Mouse (Mus musculus): ENCODE results near the gene Tgoln1. TPM values are rescaled to one million over a fixed set of nuclear protein-coding genes. Genes with fewer than 3 reads are reported as not detected.
A peak's percentile ranks its signal among the peaks of the same experiment; 100 is the strongest.

Gene Tgoln1
- total and polyA plus RNA-seq, 2 experiments, result 41.4 to 68.7 TPM

- H3K4me3 ChIP-seq (ENCODE audit: insufficient read depth, low read depth, low read length), result no peak overlapping the region
- 91% methylated on average over 6 of the region's 6 CpGs for WGBS
- no peaks in the 10 kb centered on the region for H3K27me3 ChIP-seq (ENCODE audit: control insufficient read depth, insufficient read depth, low read length)
- H3K4me1 ChIP-seq (ENCODE audit: control insufficient read depth, insufficient read depth, low read length), result peaks cover 25% of the 10 kb centered on the region
- no peak overlapping the region for H3K27ac ChIP-seq (replicated peaks; ENCODE audit: insufficient read depth, low read depth, low read length)
- H3K79me2 ChIP-seq (ENCODE audit: control insufficient read depth, insufficient read depth, low read length), result 0 out of 2 replicates have a peak, but pooled peaks cover 5% of the 10 kb centered on the region
- no peaks in the 10 kb centered on the region; the same call in 1 of the 2 replicates for H3K36me3 ChIP-seq (ENCODE audit: control insufficient read depth, insufficient read depth, low read length)
- no peak for TF ChIP-seq POLR2A (IDR thresholded peaks at IDR 0.05; ENCODE audit: extremely low read depth, insufficient read depth, low read length)
- TF ChIP-seq CTCF (IDR thresholded peaks at IDR 0.05; ENCODE audit: low read depth, low read length), result no peak
- no peak overlapping the region for H3K9ac ChIP-seq (ENCODE audit: low read depth, low read length)
- DNase-seq (ENCODE audit: extremely low read depth, low read depth, low spot score), result no peak
Observed at GRCm38 (mm10) chr6:72593011-72593803, 23.6 kb downstream of the Tgoln1 start.

GRCm38 (mm10) chr6:72590111-72590510 lies 26.7 kb downstream of the Tgoln1 start:
- Histone ChIP-seq H3K27me3 (ENCODE audit: control insufficient read depth, insufficient read depth, low read length) (no peaks in the 10 kb centered on the region), H3K36me3 (ENCODE audit: control insufficient read depth, insufficient read depth, low read length) (no peaks in the 10 kb centered on the region; the same call in 1 of the 2 replicates), H3K79me2 (ENCODE audit: control insufficient read depth, insufficient read depth, low read length) (0 out of 2 replicates have a peak, but pooled peaks cover under 1% of the 10 kb centered on the region), H3K27ac (replicated peaks; ENCODE audit: insufficient read depth, low read depth, low read length) (peak overlapping the region; percentile 85), H3K9ac (ENCODE audit: low read depth, low read length) (no peak overlapping the region), H3K4me1 (ENCODE audit: control insufficient read depth, insufficient read depth, low read length) (peaks cover 16% of the 10 kb centered on the region), H3K4me3 (ENCODE audit: insufficient read depth, low read depth, low read length) (no peak overlapping the region)
- TF ChIP-seq CTCF (IDR thresholded peaks at IDR 0.05; ENCODE audit: low read depth, low read length) (no peak), POLR2A (IDR thresholded peaks at IDR 0.05; ENCODE audit: extremely low read depth, insufficient read depth, low read length) (no peak)
- DNase-seq (ENCODE audit: extremely low read depth, low read depth, low spot score), result peak; percentile 77

GRCm38 (mm10) chr6:72588307-72588706 lies 28.5 kb downstream of the Tgoln1 start:
- H3K27ac ChIP-seq (replicated peaks; ENCODE audit: insufficient read depth, low read depth, low read length), result no peak overlapping the region
- no peak for DNase-seq (ENCODE audit: extremely low read depth, low read depth, low spot score)
- no peak overlapping the region for H3K9ac ChIP-seq (ENCODE audit: low read depth, low read length)
- H3K27me3 ChIP-seq (ENCODE audit: control insufficient read depth, insufficient read depth, low read length), result no peaks in the 10 kb centered on the region
- H3K36me3 ChIP-seq (ENCODE audit: control insufficient read depth, insufficient read depth, low read length), result no peaks in the 10 kb centered on the region; the same call in 1 of the 2 replicates
- peaks cover 22% of the 10 kb centered on the region for H3K4me1 ChIP-seq (ENCODE audit: control insufficient read depth, insufficient read depth, low read length)
- H3K79me2 ChIP-seq (ENCODE audit: control insufficient read depth, insufficient read depth, low read length), result no peaks in the 10 kb centered on the region
- no peak overlapping the region for H3K4me3 ChIP-seq (ENCODE audit: insufficient read depth, low read depth, low read length)
- TF ChIP-seq CTCF (IDR thresholded peaks at IDR 0.05; ENCODE audit: low read depth, low read length), result no peak
- TF ChIP-seq POLR2A (IDR thresholded peaks at IDR 0.05; ENCODE audit: extremely low read depth, insufficient read depth, low read length), result no peak

- H3K27ac ChIP-seq (replicated peaks; ENCODE audit: insufficient read depth, low read depth, low read length), result no peak overlapping the region
- WGBS, result 36% methylated on average over 3 of the region's 3 CpGs
Observed at GRCm38 (mm10) chr6:72586701-72587100, 30.1 kb downstream of the Tgoln1 start.

GRCm38 (mm10) chr6:72584154-72584553 lies 32.6 kb downstream of the Tgoln1 start:
- Histone ChIP-seq H3K79me2 (ENCODE audit: control insufficient read depth, insufficient read depth, low read length) (no peaks in the 10 kb centered on the region), H3K27ac (replicated peaks; ENCODE audit: insufficient read depth, low read depth, low read length) (peak overlapping the region; percentile 92), H3K27me3 (ENCODE audit: control insufficient read depth, insufficient read depth, low read length) (no peaks in the 10 kb centered on the region), H3K4me1 (ENCODE audit: control insufficient read depth, insufficient read depth, low read length) (peaks cover 20% of the 10 kb centered on the region), H3K9ac (ENCODE audit: low read depth, low read length) (no peak overlapping the region), H3K4me3 (ENCODE audit: insufficient read depth, low read depth, low read length) (no peak overlapping the region), H3K36me3 (ENCODE audit: control insufficient read depth, insufficient read depth, low read length) (peaks cover 10% of the 10 kb centered on the region; the same call in 1 of the 2 replicates)
- TF ChIP-seq POLR2A (IDR thresholded peaks at IDR 0.05; ENCODE audit: extremely low read depth, insufficient read depth, low read length) (no peak), CTCF (IDR thresholded peaks at IDR 0.05; ENCODE audit: low read depth, low read length) (no peak)
- DNase-seq (ENCODE audit: extremely low read depth, low read depth, low spot score), result peak; percentile 96
- 25% methylated on average over 11 of the region's 11 CpGs for WGBS

More at GRCm38 (mm10) chr6:72586701-72587100, 30.1 kb downstream of the Tgoln1 start:
- no peaks in the 10 kb centered on the region for H3K79me2 ChIP-seq (ENCODE audit: control insufficient read depth, insufficient read depth, low read length)
- TF ChIP-seq CTCF (IDR thresholded peaks at IDR 0.05; ENCODE audit: low read depth, low read length) (no peak), POLR2A (IDR thresholded peaks at IDR 0.05; ENCODE audit: extremely low read depth, insufficient read depth, low read length) (no peak)
- peaks cover 27% of the 10 kb centered on the region for H3K4me1 ChIP-seq (ENCODE audit: control insufficient read depth, insufficient read depth, low read length)
- no peaks in the 10 kb centered on the region for H3K27me3 ChIP-seq (ENCODE audit: control insufficient read depth, insufficient read depth, low read length)
- no peaks in the 10 kb centered on the region; the same call in 1 of the 2 replicates for H3K36me3 ChIP-seq (ENCODE audit: control insufficient read depth, insufficient read depth, low read length)
- no peak overlapping the region for H3K9ac ChIP-seq (ENCODE audit: low read depth, low read length)
- no peak for DNase-seq (ENCODE audit: extremely low read depth, low read depth, low spot score)
- no peak overlapping the region for H3K4me3 ChIP-seq (ENCODE audit: insufficient read depth, low read depth, low read length)
